Mouse (Mus musculus) liver, embryonic 15.5 days (tissue): Measurements from ENCODE around the gene F2rl1. TPM values are rescaled to one million over a fixed set of nuclear protein-coding genes. Genes with fewer than 3 reads are reported as not detected.

ENCODE experiments used
- polyA plus RNA-seq: library from polyadenylated mRNA; unstranded; fragments of >200 nt; fragmentation: Nextera tagmentation; extraction: Ambion mirVana; gene quantifications from 2 replicates; pipeline ENCODE4 v1.2.1, GENCODE M21; 2015

The F2rl1 gene
- polyA plus RNA-seq, 1 experiment from 2014 or later = 0.47 TPM

Other genes starting within 250 kb of the F2rl1 start
- 5.2 and 5.7 TPM in 2 replicates for gene Zbed3, start 201.6 kb downstream of the F2rl1 start, polyA plus RNA-seq
- gene Aggf1, start 149.9 kb downstream of the F2rl1 start, polyA plus RNA-seq = 15.8 and 17.8 TPM in 2 replicates
- gene Crhbp, start 80.3 kb downstream of the F2rl1 start, polyA plus RNA-seq = 0.16 and 0.18 TPM in 2 replicates
- gene S100z, start 46.5 kb downstream of the F2rl1 start, polyA plus RNA-seq = not detected in 2 replicates
- 32.3 and 35.9 TPM in 2 replicates for gene F2r, start 93.3 kb upstream of the F2rl1 start, polyA plus RNA-seq
- gene F2rl2, start 171.6 kb upstream of the F2rl1 start, polyA plus RNA-seq = 7.5 and 8.9 TPM in 2 replicates